Mouse (Mus musculus) lung, postnatal 0 days (tissue): ENCODE measurements around the gene Slc39a13. TPM values are rescaled to one million over a fixed set of nuclear protein-coding genes. Genes with fewer than 3 reads are reported as not detected.
A peak's percentile ranks its signal among the peaks of the same experiment; 100 is the strongest.
"Not testable (repeated sequence)": the region's sequence is repeated elsewhere in the genome, so short reads cannot be mapped to it uniquely, and the experiment has no call there.

ENCODE experiments used
- ATAC-seq: fragments of 200-750 bp; cut with Nextera tagmentation; 2 replicates; pipeline ENCODE4 v1.8.0; 2017; ENCODE audit warnings: moderate library complexity
- DNase-seq: peaks from one replicate; pipeline ENCODE4 v3.0.0-alpha.2; 2016; ENCODE audit warnings: low spot score
- H3K27ac ChIP-seq: fragments of 300-500 bp; sonication (generic); 2 replicates; pipeline ENCODE4 v1.5.1; 2014; ENCODE audit warnings: antibody characterized with exemption, mild to moderate bottlenecking, low read length, mixed read lengths
- H3K27me3 ChIP-seq: fragments of 300-500 bp; sonication (generic); replicated peaks from 2 replicates; pipeline ENCODE4 v1.6.1; 2014; ENCODE audit warnings: low read length, mixed read lengths; ENCODE audit not compliant: insufficient read depth
- H3K36me3 ChIP-seq: fragments of 300-500 bp; sonication (generic); 2 replicates; pipeline ENCODE4 v1.6.1; 2014; ENCODE audit warnings: low read length, mixed read lengths; ENCODE audit not compliant: insufficient read depth
- H3K4me1 ChIP-seq: fragments of 300-500 bp; sonication (generic); 2 replicates; pipeline ENCODE4 v1.6.1; 2014; ENCODE audit warnings: antibody characterized with exemption, low read depth, low read length, mixed read lengths; ENCODE audit not compliant: insufficient read depth
- H3K4me2 ChIP-seq: fragments of 300-500 bp; sonication (generic); replicated peaks from 2 replicates; pipeline ENCODE4 v1.6.1; 2014; ENCODE audit warnings: low read depth, mild to moderate bottlenecking, low read length, moderate library complexity, mixed read lengths
- H3K4me3 ChIP-seq: fragments of 300-500 bp; sonication (generic); 2 replicates; pipeline ENCODE4 v1.5.1; 2014; ENCODE audit warnings: low read depth, low read length
- H3K9ac ChIP-seq: fragments of 300-500 bp; sonication (generic); replicated peaks from 2 replicates; pipeline ENCODE4 v1.6.1; 2014; ENCODE audit warnings: low read depth, mild to moderate bottlenecking
- H3K9me3 ChIP-seq: fragments of 300-500 bp; sonication (generic); 2 replicates; pipeline ENCODE4 v1.6.1; 2016; ENCODE audit warnings: low read length, mixed read lengths
- CTCF ChIP-seq: IDR thresholded peaks from 2 replicates; pipeline ENCODE4 v1.5.1; 2016; ENCODE audit warnings: antibody characterized with exemption, mild to moderate bottlenecking
- EP300 ChIP-seq: IDR thresholded peaks from 2 replicates; pipeline ENCODE4 v1.6.1; 2016; ENCODE audit warnings: antibody characterized with exemption, mild to moderate bottlenecking, control low read depth
- WGBS: fragments of 180-500 bp; shearing (Covaris S2); extraction: QIAGEN DNeasy Blood & Tissue Kit; methylation state at CpG from one replicate; pipeline ENCODE4 v1.1.7; 2014; 5-methylcytosine and 5-hydroxymethylcytosine counted together
- polyA plus RNA-seq: library from polyadenylated mRNA; unstranded; fragments of >200 nt; fragmentation: Nextera tagmentation; extraction: Ambion mirVana; gene quantifications from 2 replicates; pipeline ENCODE4 v1.2.1, GENCODE M21; 2015

Slc39a13 gene
- polyA plus RNA-seq, 1 experiment from 2014 or later = 32.6 TPM

DNA sequence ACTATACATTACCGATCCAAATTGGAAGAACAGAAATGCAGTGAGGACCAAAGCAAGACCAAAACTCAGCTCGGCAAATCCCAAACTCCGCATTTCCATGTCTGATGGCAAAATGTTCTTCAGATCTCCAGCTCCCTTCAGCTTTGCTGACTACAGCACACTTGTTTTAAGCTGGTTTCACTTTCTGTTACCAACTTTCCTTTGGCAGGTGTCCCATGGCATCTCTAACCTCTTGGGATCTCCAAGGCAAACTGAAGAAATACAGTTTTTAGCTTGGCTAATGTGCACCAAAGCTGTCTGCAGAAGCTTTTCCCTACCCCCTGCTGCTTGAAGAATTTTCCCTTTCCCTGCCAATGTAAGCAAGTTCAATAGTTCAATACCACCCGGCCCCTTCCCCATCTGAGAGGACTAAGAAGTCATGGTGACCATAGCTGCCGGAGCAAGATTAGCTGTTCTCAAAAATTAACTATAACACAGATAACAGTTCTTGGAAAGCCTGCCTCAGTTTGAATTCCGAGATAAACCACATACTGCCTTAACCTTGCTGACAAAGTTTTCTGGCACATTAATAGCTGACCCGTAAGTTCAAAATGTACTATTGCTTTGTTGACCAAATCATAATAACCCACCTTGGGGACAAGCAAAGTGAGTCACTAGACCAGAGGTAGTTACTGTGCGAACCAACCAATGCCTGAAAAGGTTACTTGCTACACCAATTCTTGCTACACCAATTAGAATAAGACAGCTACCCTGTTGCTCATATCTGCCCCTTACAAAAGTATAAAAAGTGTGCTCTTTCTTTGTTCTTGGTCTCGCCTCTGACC is 42.6 kb downstream of the Slc39a13 start:
- DNase-seq (peak; percentile 39), ATAC-seq (no peak)
- H3K4me1 ChIP-seq = no peaks in the 10 kb centered on the region
- H3K9ac ChIP-seq = no peak overlapping the region
- 82% methylated on average over 9 of the region's 9 CpGs for WGBS
- H3K36me3 ChIP-seq = no peaks in the 10 kb centered on the region
- TF ChIP-seq CTCF = no peak
- TF ChIP-seq EP300 = no peak
- no peak overlapping the region for H3K27ac ChIP-seq
- H3K4me2 ChIP-seq = no peak overlapping the region
- H3K9me3 ChIP-seq = no peaks in the 10 kb centered on the region
- no peak overlapping the region for H3K4me3 ChIP-seq
- no peaks in the 10 kb centered on the region for H3K27me3 ChIP-seq

DNA sequence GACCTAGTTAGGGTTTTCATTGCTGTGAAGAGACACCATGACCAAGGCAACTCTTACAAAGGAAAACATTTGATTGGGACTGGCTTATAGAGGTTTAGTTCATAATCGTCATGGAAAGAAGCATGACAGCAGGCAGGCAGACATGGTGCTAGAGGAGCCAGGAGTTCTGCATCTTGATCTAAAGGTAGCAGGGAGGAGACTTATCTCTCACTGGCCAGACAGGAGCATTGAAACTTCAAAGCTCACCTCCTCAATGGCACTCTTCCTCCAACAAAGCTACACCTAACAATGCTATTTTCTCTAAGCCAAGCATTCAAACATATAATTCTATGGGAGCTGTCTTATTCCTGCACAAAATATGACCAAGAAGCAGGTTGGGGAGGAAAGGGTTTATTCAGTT is 43.7 kb downstream of the Slc39a13 start:
- H3K9me3 ChIP-seq = no peaks in the 10 kb centered on the region
- no peaks in the 10 kb centered on the region for H3K27me3 ChIP-seq
- H3K36me3 ChIP-seq = no peaks in the 10 kb centered on the region
- no peak for TF ChIP-seq EP300
- TF ChIP-seq CTCF = no peak
- H3K4me2 ChIP-seq = no peak overlapping the region
- no peak for ATAC-seq
- 84% methylated on average over 1 of the region's 1 CpGs for WGBS
- H3K4me3 ChIP-seq = no peak overlapping the region
- H3K9ac ChIP-seq = no peak overlapping the region
- DNase-seq = no peak
- H3K4me1 ChIP-seq = no peaks in the 10 kb centered on the region
- no peak overlapping the region for H3K27ac ChIP-seq

DNA sequence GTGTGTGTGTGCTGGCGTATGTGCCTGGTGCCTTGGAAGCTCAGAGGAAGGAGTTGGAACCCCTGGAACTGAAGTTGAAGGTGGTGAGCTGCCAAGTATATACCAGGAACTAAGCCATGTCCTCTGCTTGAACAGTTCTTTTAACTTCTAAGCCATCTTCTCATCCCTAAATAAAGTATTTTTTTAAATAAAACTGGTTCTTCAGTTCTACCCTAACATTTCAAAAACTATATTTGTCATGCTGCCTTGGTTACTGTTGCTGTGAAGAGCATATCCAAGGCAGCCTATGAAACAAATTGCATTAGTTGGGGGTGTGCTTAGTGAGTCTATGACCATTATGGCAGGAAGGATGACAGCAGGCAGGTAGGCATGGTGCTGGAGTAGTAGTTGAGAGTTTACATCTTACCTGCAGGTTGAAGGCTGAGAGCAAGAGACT is 45.1 kb downstream of the Slc39a13 start:
- no peak overlapping the region for H3K4me2 ChIP-seq
- no peak for ATAC-seq
- WGBS = 93% methylated on average over 1 of the region's 1 CpGs
- no peaks in the 10 kb centered on the region for H3K36me3 ChIP-seq
- no peak overlapping the region for H3K27ac ChIP-seq
- no peaks in the 10 kb centered on the region for H3K9me3 ChIP-seq
- no peaks in the 10 kb centered on the region for H3K4me1 ChIP-seq
- no peak overlapping the region for H3K4me3 ChIP-seq
- DNase-seq = no peak
- no peaks in the 10 kb centered on the region for H3K27me3 ChIP-seq
- no peak overlapping the region for H3K9ac ChIP-seq
- TF ChIP-seq EP300 (no peak), CTCF (no peak)

DNA sequence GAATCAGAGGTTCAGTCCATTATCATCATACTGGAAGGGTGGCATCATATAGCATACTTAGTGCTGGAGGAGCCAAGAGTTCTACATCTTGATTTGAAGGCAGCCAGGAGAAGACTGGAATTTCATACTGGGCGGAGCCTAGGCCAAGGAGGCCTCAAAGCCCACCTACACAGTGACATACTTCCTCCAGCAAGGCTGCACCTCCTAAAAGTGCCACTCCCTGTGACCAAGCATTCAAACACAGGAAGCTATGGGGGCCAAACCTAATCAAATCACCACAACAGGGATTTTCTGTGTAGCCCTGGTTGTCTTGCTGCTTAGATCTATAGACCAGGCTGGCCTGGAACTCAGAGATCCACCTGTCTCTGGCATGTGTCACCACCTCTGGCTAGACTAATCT is 46.3 kb downstream of the Slc39a13 start:
- DNase-seq = no peak
- no peak overlapping the region for H3K9ac ChIP-seq
- no peak for ATAC-seq
- H3K36me3 ChIP-seq = 0 out of 2 replicates have a peak, but pooled peaks cover 4% of the 10 kb centered on the region
- no peak overlapping the region for H3K4me3 ChIP-seq
- no peaks in the 10 kb centered on the region for H3K9me3 ChIP-seq
- TF ChIP-seq EP300 = no peak
- TF ChIP-seq CTCF = no peak
- no peak overlapping the region for H3K27ac ChIP-seq
- no peak overlapping the region for H3K4me2 ChIP-seq
- H3K27me3 ChIP-seq = no peaks in the 10 kb centered on the region
- no peaks in the 10 kb centered on the region for H3K4me1 ChIP-seq
- 94% methylated on average over 1 of the region's 1 CpGs for whole genome bisulfite sequencing

DNA sequence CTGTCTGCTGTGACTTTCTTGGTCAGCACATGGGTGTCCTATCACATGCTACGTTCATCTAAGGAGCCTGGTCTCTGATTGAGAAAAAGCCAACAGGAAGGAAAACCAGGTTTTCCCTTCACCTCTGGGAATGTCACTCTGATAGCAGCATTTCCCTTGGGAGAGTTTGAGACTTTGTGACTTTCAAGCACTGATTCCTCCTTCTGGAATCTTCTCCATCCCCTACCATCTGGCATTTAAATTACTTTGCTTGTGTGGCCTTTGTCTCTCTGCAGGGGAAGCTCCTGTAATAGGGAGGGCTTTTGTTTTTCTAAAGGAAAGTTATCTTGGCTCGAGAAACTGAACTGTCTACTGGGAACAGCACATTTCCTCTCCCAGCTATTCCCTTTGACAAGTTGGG is 47.1 kb downstream of the Slc39a13 start:
- Histone ChIP-seq H3K36me3 (0 out of 2 replicates have a peak, but pooled peaks cover 4% of the 10 kb centered on the region), H3K9me3 (no peaks in the 10 kb centered on the region), H3K27ac (no peak overlapping the region), H3K4me1 (no peaks in the 10 kb centered on the region), H3K4me3 (no peak overlapping the region), H3K27me3 (no peaks in the 10 kb centered on the region), H3K9ac (no peak overlapping the region), H3K4me2 (no peak overlapping the region)
- ATAC-seq (no peak), DNase-seq (no peak)
- TF ChIP-seq CTCF (no peak), EP300 (no peak)
- WGBS = 80% methylated on average over 2 of the region's 2 CpGs

DNA sequence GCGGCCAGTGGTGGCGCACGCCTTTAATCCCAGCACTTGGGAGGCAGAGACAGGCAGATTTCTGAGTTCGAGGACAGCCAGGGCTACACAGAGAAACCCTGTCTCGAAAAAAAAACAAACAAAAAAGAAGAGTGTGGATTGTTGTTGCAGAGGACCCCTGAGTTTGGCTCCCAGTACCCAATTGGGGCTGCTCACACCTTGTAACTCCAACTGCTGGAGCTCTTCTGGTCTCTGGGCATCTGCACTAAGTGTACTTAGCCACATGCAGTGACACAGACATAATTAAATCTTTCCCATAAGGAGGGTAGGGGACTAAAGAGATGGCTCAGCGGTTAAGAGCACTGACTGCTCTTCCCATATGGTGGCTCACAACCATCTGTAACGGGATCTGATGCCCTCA is 48.0 kb downstream of the Slc39a13 start:
- not testable (repeated sequence) for H3K9me3 ChIP-seq, H3K9ac ChIP-seq, H3K4me2 ChIP-seq, DNase-seq, H3K27ac ChIP-seq, H3K36me3 ChIP-seq, H3K4me3 ChIP-seq, ATAC-seq, H3K27me3 ChIP-seq, H3K4me1 ChIP-seq
- 98% methylated on average over 7 of the region's 7 CpGs for WGBS

DNA sequence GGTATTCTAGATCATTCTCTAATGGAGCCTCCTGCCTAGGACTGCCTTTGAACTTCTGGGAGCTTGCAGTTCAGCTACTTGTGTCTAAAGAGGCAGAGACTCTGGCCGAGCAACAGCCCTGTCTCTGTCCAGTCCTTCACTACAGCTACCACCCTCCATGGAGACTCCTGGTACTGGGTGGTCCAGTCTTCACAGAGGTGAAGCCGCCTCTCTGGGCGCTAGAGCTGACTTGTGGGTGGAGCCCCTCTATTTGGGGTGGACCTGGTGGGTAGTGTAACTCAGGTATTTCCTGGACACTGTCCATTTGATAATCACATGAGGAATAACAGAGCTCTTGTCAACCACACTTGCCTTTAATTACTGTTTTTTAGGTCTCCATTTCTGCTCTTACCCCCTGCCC is 50.3 kb downstream of the Slc39a13 start:
- WGBS = 90% methylated on average over 3 of the region's 3 CpGs
- no peak for TF ChIP-seq EP300
- no peak for TF ChIP-seq CTCF
- no peaks in the 10 kb centered on the region for H3K9me3 ChIP-seq
- H3K27ac ChIP-seq = no peak overlapping the region
- H3K4me3 ChIP-seq = no peak overlapping the region
- no peaks in the 10 kb centered on the region for H3K27me3 ChIP-seq
- H3K9ac ChIP-seq = no peak overlapping the region
- H3K4me2 ChIP-seq = no peak overlapping the region
- no peaks in the 10 kb centered on the region for H3K4me1 ChIP-seq
- peaks cover 8% of the 10 kb centered on the region; the same call in 1 of the 2 replicates for H3K36me3 ChIP-seq
- ATAC-seq (no peak), DNase-seq (no peak)
